Mouse (Mus musculus): ENCODE results near the gene Skiv2l.
"Not testable (repeated sequence)": the region's sequence is repeated elsewhere in the genome, so short reads cannot be mapped to it uniquely, and the experiment has no call there.

Gene Skiv2l

GRCm38 (mm10) chr17:34811275-34811674 is 38.7 kb downstream of the Skiv2l start:
- DNase-seq (ENCODE audit: low read depth, low spot score): no peak

- not testable (repeated sequence) for DNase-seq (ENCODE audit: low read depth, low spot score)
These were observed 39.2 kb downstream of the Skiv2l start for GRCm38 (mm10) chr17:34810811-34811210.

GRCm38 (mm10) chr17:34810411-34810810 is 39.6 kb downstream of the Skiv2l start:
- not testable (repeated sequence) for DNase-seq (ENCODE audit: low read depth, low spot score)

GRCm38 (mm10) chr17:34808599-34809205 is 41.3 kb downstream of the Skiv2l start:
- no peak for DNase-seq (ENCODE audit: low read depth, low spot score)

- DNase-seq (ENCODE audit: low read depth, low spot score): no peak
These were observed 42.8 kb downstream of the Skiv2l start for GRCm38 (mm10) chr17:34807176-34807575.

GRCm38 (mm10) chr17:34804871-34805562 is 45.0 kb downstream of the Skiv2l start:
- no peak for DNase-seq (ENCODE audit: low read depth, low spot score)

- not testable (repeated sequence) for DNase-seq (ENCODE audit: low read depth, low spot score)
These were observed 45.7 kb downstream of the Skiv2l start, which contains the start of gene Cyp21a1 for GRCm38 (mm10) chr17:34804301-34804700. Gene Cyp21a1, minus strand, starts transcription at chr17:34804561.

GRCm38 (mm10) chr17:34803367-34803766 is 46.6 kb downstream of the Skiv2l start:
- not testable (repeated sequence) for DNase-seq (ENCODE audit: low read depth, low spot score)

- DNase-seq (ENCODE audit: low read depth, low spot score): not testable (repeated sequence)
These were observed 47.3 kb downstream of the Skiv2l start for GRCm38 (mm10) chr17:34802756-34803155.

- DNase-seq (ENCODE audit: low read depth, low spot score): not testable (repeated sequence)
These were observed 49.2 kb downstream of the Skiv2l start for GRCm38 (mm10) chr17:34800781-34801305.

GRCm38 (mm10) chr17:34799531-34799925 is 50.5 kb downstream of the Skiv2l start:
- DNase-seq (ENCODE audit: low read depth, low spot score): no peak

- no peak for DNase-seq (ENCODE audit: low read depth, low spot score)
These were observed 51.0 kb downstream of the Skiv2l start for GRCm38 (mm10) chr17:34798866-34799530.

- DNase-seq (ENCODE audit: low read depth, low spot score): not testable (repeated sequence)
These were observed 51.9 kb downstream of the Skiv2l start for GRCm38 (mm10) chr17:34798071-34798470.

GRCm38 (mm10) chr17:34797211-34797995 is 52.6 kb downstream of the Skiv2l start:
- DNase-seq (ENCODE audit: low read depth, low spot score): not testable (repeated sequence)

- DNase-seq (ENCODE audit: low read depth, low spot score): no peak
These were observed 53.5 kb downstream of the Skiv2l start for GRCm38 (mm10) chr17:34796311-34797140.

GRCm38 (mm10) chr17:34795633-34796032 is 54.4 kb downstream of the Skiv2l start:
- DNase-seq (ENCODE audit: low read depth, low spot score): no peak

GRCm38 (mm10) chr17:34795016-34795415 is 55.0 kb downstream of the Skiv2l start:
- DNase-seq (ENCODE audit: low read depth, low spot score): no peak
